Mouse (Mus musculus): ENCODE measurements around the gene Syngap1.

DNA sequence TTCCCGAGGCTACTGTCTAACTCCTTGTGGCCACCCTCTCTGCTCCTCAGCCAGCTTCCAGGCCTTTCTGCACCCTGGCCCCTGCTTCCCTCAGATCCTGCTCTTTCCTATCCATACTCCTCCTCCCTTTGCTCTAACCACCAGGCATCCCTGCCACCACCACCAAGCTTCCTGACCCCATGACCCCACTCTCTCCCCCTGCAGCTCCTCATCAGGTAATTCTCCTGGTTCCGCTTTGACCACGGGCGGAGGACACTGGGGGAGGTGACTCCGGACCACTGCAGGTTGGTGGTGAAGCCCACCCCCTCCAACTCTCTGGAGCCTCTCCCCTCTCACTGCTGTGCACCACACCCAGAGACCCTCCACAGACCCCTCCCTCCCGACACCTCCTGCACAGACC lies 26.4 kb downstream of the Syngap1 start:
- no peak for TF ChIP-seq GATA1 (IDR thresholded peaks at IDR 0.05; ENCODE audit: low read length)
- TF ChIP-seq TAL1 (IDR thresholded peaks at IDR 0.05; ENCODE audit: low read length) = no peak

Measured in erythroblast, embryonic 14.5 days (primary cell).